8 mouse cellular contexts compared by ENCODE assay signal in genomic region chr15:99399503-99400245, GRCm38 (mm10). TPM values are rescaled to one million over a fixed set of nuclear protein-coding genes. Genes with fewer than 3 reads are reported as not detected.
DNase-seq lines count a peak whose midpoint lies in the region; ATAC-seq and TF ChIP-seq lines count a peak whose summit lies in the region.

No protein-coding gene starts in this region.

- no peaks in the 10 kb centered on the region for H3K9me3 ChIP-seq in lung, postnatal 0 days (ENCODE audit: low read length)
- H3K9me3 ChIP-seq in embryonic facial prominence, embryonic 15.5 days (replicated peaks) = no peaks in the 10 kb centered on the region

- peak; percentile 16 for DNase-seq in gastrocnemius, postnatal 10 days
- no peak for DNase-seq in gastrocnemius, adult 8-10 months (ENCODE audit: low spot score in 2 of 2)
- DNase-seq in lung, postnatal 0 days (ENCODE audit: low spot score) = peak; percentile 61
- no peak for DNase-seq in lung, postnatal 25 days (ENCODE audit: low spot score)
- no peak for DNase-seq in embryo, embryonic 10 days (ENCODE audit: low spot score)
- no peak for DNase-seq in spleen, postnatal 36 days (ENCODE audit: low spot score in 2 of 2)

- TF ChIP-seq EP300 in lung, postnatal 0 days (IDR thresholded peaks at IDR 0.05) = no peak

- H3ac ChIP-seq in myocyte (ENCODE audit: control insufficient read depth, insufficient read length) = no peak overlapping the region

- no peak overlapping the region for H3K9ac ChIP-seq in lung, postnatal 0 days (replicated peaks; ENCODE audit: low read depth)
- no peak overlapping the region for H3K9ac ChIP-seq in embryonic facial prominence, embryonic 15.5 days

- TF ChIP-seq POLR2A in myocyte (IDR thresholded peaks at IDR 0.05; ENCODE audit: insufficient read length, low read depth) = peak; percentile 24

- peaks cover 16% of the 10 kb centered on the region; the same call in 1 of the 2 replicates for H3K4me1 ChIP-seq in lung, postnatal 0 days (ENCODE audit: insufficient read depth, low read depth, low read length)
- peaks cover 42% of the 10 kb centered on the region for H3K4me1 ChIP-seq in embryonic facial prominence, embryonic 15.5 days

- ATAC-seq in lung, postnatal 0 days = 0 out of 2 replicates have a peak, but pooled peaks have one; percentile 22
- no peak; the same call in 1 of the 2 replicates for ATAC-seq in embryonic facial prominence, embryonic 15.5 days (ENCODE audit: insufficient number of reproducible peaks, low FRiP score, low TSS enrichment, low read depth)

- WGBS in lung, postnatal 0 days = 53% methylated on average over 15 of the region's 15 CpGs
- 64% methylated on average over 15 of the region's 15 CpGs for WGBS in embryonic facial prominence, embryonic 15.5 days

- TF ChIP-seq CTCF in lung, postnatal 0 days (IDR thresholded peaks at IDR 0.05) = no peak

- H3K4me3 ChIP-seq in lung, postnatal 0 days (ENCODE audit: low read depth, low read length) = no peak overlapping the region
- H3K4me3 ChIP-seq in embryonic facial prominence, embryonic 15.5 days (replicated peaks) = no peak overlapping the region
- peak overlapping the region; percentile 16 for H3K4me3 ChIP-seq in myocyte

- 0 out of 2 replicates have a peak, but pooled peaks cover 9% of the 10 kb centered on the region for H3K36me3 ChIP-seq in lung, postnatal 0 days (ENCODE audit: insufficient read depth, low read length)
- peaks cover 27% of the 10 kb centered on the region for H3K36me3 ChIP-seq in embryonic facial prominence, embryonic 15.5 days
- peaks cover 38% of the 10 kb centered on the region for H3K36me3 ChIP-seq in myocyte (ENCODE audit: control insufficient read depth, insufficient read depth)

- peak overlapping the region; percentile 43 for H3K27ac ChIP-seq in lung, postnatal 0 days (ENCODE audit: low read length)
- 0 out of 2 replicates have a peak overlapping the region, but pooled peaks have one; percentile 7 for H3K27ac ChIP-seq in embryonic facial prominence, embryonic 15.5 days (replicated peaks)

- peaks cover 99% of the 10 kb centered on the region for H3K79me2 ChIP-seq in myocyte (ENCODE audit: control insufficient read depth, insufficient read depth)

- H3K27me3 ChIP-seq in lung, postnatal 0 days (replicated peaks; ENCODE audit: insufficient read depth, low read length) = no peaks in the 10 kb centered on the region
- no peaks in the 10 kb centered on the region for H3K27me3 ChIP-seq in embryonic facial prominence, embryonic 15.5 days
- no peaks in the 10 kb centered on the region for H3K27me3 ChIP-seq in myocyte (ENCODE audit: control insufficient read depth, insufficient read depth, insufficient read length)

- peak overlapping the region; percentile 36 for H3K4me2 ChIP-seq in lung, postnatal 0 days (replicated peaks; ENCODE audit: low read depth, low read length)
- no peak overlapping the region for H3K4me2 ChIP-seq in embryonic facial prominence, embryonic 15.5 days (replicated peaks)
- H3K4me2 ChIP-seq in myocyte (ENCODE audit: low read depth) = peak overlapping the region; percentile 61

TF ChIP-seq in myocyte, 11 proteins besides CTCF, POLR2A, EP300 and RAD21:
- TF ChIP-seq CEBPB (IDR thresholded peaks at IDR 0.05; ENCODE audit: insufficient read depth, poor library complexity, severe bottlenecking) (peak; percentile 95), MYOG (IDR thresholded peaks at IDR 0.05; ENCODE audit: control insufficient read depth in 1 of 3, insufficient read depth in 1 of 3, insufficient read length in 2 of 3, low read depth in 2 of 3) (peak in 1 of 3 experiments; percentile 50), POLR2AphosphoS2 (IDR thresholded peaks at IDR 0.05; ENCODE audit: insufficient read length, low read depth) (peak; percentile 29), E2F4 (IDR thresholded peaks at IDR 0.05; ENCODE audit: insufficient read depth) (no peak)
TF ChIP-seq in myocyte: peak in this region for 3.

RNA-seq across cellular contexts. Expression of gene Tmbim6, which starts 7.0 kb away (rescaled TPM):
- 100 to 1,000 TPM; 189 to 194 TPM for total RNA-seq in gastrocnemius, postnatal 10 days (2021)
- 100 to 1,000 TPM; 194 to 210 (median 203) TPM for total RNA-seq in gastrocnemius, adult 8-10 months (2022)
- 669 and 693 TPM in 2 replicates for polyA plus RNA-seq in lung, postnatal 0 days (2015; fragmentation: Nextera tagmentation; extraction: Ambion mirVana)
- 338 and 362 TPM in 2 replicates for polyA plus RNA-seq in embryonic facial prominence, embryonic 15.5 days (2015; fragmentation: Nextera tagmentation; extraction: Ambion mirVana)
- polyA plus RNA-seq in myocyte (2012; fragmentation: generic; extraction: Trizol) = 691 TPM

RNA-seq across cellular contexts. Expression of gene Fmnl3, which starts 29.4 kb away (rescaled TPM):
- total RNA-seq in gastrocnemius, postnatal 10 days (2021) = 10 to 100 TPM; 17.6 to 26.2 TPM
- total RNA-seq in gastrocnemius, adult 8-10 months (2022) = 1 to 10 TPM; 3.3 to 5.4 (median 3.9) TPM
- polyA plus RNA-seq in lung, postnatal 0 days (2015; fragmentation: Nextera tagmentation; extraction: Ambion mirVana) = 25.8 and 30.7 TPM in 2 replicates
- 28.3 and 28.9 TPM in 2 replicates for polyA plus RNA-seq in embryonic facial prominence, embryonic 15.5 days (2015; fragmentation: Nextera tagmentation; extraction: Ambion mirVana)
- 62.6 TPM for polyA plus RNA-seq in myocyte (2012; fragmentation: generic; extraction: Trizol)

RNA-seq across cellular contexts. Expression of gene Nckap5l, which starts 57.9 kb away (rescaled TPM):
- 10 to 100 TPM; 12.3 to 21.0 TPM for total RNA-seq in gastrocnemius, postnatal 10 days (2021)
- total RNA-seq in gastrocnemius, adult 8-10 months (2022) = 1 to 10 TPM; 1.5 to 2.2 (median 1.7) TPM
- 5.2 and 6.0 TPM in 2 replicates for polyA plus RNA-seq in lung, postnatal 0 days (2015; fragmentation: Nextera tagmentation; extraction: Ambion mirVana)
- 11.7 and 14.9 TPM in 2 replicates for polyA plus RNA-seq in embryonic facial prominence, embryonic 15.5 days (2015; fragmentation: Nextera tagmentation; extraction: Ambion mirVana)
- polyA plus RNA-seq in myocyte (2012; fragmentation: generic; extraction: Trizol) = 40.9 TPM

Comparison
In these comparisons a context has a peak if more than half of its experiments do, and no peak if none do; other contexts are left out.
1. DNase-seq: peak in gastrocnemius, postnatal 10 days (single experiment) and lung, postnatal 0 days (single experiment); none in gastrocnemius, adult 8-10 months (0 of 2), lung, postnatal 25 days (single experiment), embryo, embryonic 10 days (single experiment) and spleen, postnatal 36 days (0 of 2).